Mouse (Mus musculus) stomach, embryonic 15.5 days (tissue): ENCODE results near the gene BC048562. TPM values are rescaled to one million over a fixed set of nuclear protein-coding genes. Genes with fewer than 3 reads are reported as not detected.

Experiments
- ATAC-seq: fragments of 200-750 bp; cut with Nextera tagmentation; 2 replicates; pipeline ENCODE4 v1.8.0; 2017; ENCODE audit warnings: low read depth, moderate number of reproducible peaks, moderate TSS enrichment; ENCODE audit not compliant: insufficient read depth, low FRiP score
- H3K27ac ChIP-seq: fragments of 300-500 bp; sonication (generic); 2 replicates; pipeline ENCODE4 v1.5.1; 2015; ENCODE audit warnings: mild to moderate bottlenecking, inconsistent platforms
- H3K27me3 ChIP-seq: fragments of 300-500 bp; sonication (generic); replicated peaks from 2 replicates; pipeline ENCODE4 v1.6.1; 2015; ENCODE audit warnings: inconsistent platforms
- H3K36me3 ChIP-seq: fragments of 300-500 bp; sonication (generic); 2 replicates; pipeline ENCODE4 v1.6.1; 2015; ENCODE audit warnings: inconsistent platforms
- H3K4me1 ChIP-seq: fragments of 300-500 bp; sonication (generic); 2 replicates; pipeline ENCODE4 v1.6.1; 2015; ENCODE audit warnings: inconsistent platforms
- H3K4me2 ChIP-seq: fragments of 300-500 bp; sonication (generic); 2 replicates; pipeline ENCODE4 v1.6.1; 2015; ENCODE audit warnings: mild to moderate bottlenecking, inconsistent platforms
- H3K4me3 ChIP-seq: fragments of 300-500 bp; sonication (generic); replicated peaks from 2 replicates; pipeline ENCODE4 v1.5.1; 2015; ENCODE audit warnings: inconsistent platforms
- H3K9ac ChIP-seq: fragments of 300-500 bp; sonication (generic); 2 replicates; pipeline ENCODE4 v1.6.1; 2015; ENCODE audit warnings: inconsistent platforms
- H3K9me3 ChIP-seq: fragments of 300-500 bp; sonication (generic); 2 replicates; pipeline ENCODE4 v1.6.1; 2016; ENCODE audit warnings: inconsistent platforms
- WGBS: fragments of 180-500 bp; shearing (Covaris S2); methylation state at CpG from one replicate; pipeline ENCODE4 v1.1.7; 2015; 5-methylcytosine and 5-hydroxymethylcytosine counted together
- polyA plus RNA-seq: library from polyadenylated mRNA; unstranded; fragments of >200 nt; fragmentation: Nextera tagmentation; extraction: Ambion mirVana; gene quantifications from 2 replicates; pipeline ENCODE4 v1.2.1, GENCODE M21; 2015

Gene BC048562
- polyA plus RNA-seq, 1 experiment from 2014 or later = not detected

DNA sequence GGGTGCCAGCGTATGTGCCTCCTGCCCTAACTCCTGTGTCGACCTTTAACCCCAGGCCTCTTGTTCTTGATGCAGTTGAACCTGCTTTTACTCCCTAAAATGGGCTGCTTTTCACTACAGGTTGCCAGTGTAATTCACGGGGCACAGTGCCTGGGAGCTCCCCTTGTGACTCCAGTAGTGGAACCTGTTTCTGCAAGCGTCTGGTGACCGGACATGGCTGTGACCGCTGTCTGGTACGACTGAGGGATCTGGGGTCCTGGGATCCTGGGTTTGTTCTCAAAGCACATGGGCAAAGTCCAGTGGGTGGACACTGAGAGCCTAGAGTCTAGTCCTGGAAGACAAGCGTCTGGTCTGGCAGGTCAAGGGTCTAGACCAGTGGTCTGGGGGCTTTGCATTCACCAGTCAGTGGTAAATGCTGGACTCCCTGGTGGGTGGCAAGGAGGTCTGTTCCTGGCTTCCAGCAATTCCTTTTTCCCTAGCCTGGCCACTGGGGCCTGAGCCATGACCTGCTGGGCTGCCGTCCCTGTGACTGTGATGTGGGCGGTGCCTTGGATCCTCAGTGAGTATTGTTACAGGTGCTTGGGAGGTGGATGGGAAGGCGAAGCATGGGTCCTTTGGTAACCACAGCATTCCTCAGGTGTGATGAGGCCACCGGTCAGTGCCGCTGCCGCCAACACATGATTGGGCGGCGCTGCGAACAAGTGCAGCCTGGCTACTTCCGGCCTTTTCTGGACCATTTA, 46.9 kb downstream of the BC048562 start:
- Histone ChIP-seq H3K9ac (no peak overlapping the region), H3K9me3 (no peaks in the 10 kb centered on the region), H3K36me3 (peaks cover 60% of the 10 kb centered on the region), H3K4me3 (no peak overlapping the region), H3K27ac (no peak overlapping the region), H3K4me1 (peaks cover 21% of the 10 kb centered on the region), H3K27me3 (no peaks in the 10 kb centered on the region), H3K4me2 (no peak overlapping the region)
- WGBS = 93% methylated on average over 18 of the region's 18 CpGs
- no peak for ATAC-seq

DNA sequence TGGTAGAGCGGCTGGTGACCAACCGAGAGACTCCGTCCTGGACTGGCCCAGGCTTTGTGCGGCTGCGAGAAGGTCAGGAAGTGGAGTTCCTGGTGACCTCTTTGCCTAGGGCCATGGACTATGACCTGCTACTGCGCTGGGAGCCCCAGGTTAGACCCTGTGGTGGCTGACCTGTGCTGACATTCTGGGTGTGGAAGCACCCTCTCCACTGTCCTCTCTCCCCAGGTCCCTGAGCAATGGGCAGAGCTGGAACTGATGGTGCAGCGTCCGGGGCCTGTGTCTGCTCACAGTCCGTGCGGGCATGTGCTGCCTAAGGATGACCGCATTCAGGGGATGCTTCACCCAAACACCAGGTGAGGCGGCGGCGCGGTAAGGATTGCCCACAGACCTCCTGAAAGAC, 47.7 kb downstream of the BC048562 start:
- H3K9me3 ChIP-seq = no peaks in the 10 kb centered on the region
- WGBS = 93% methylated on average over 15 of the region's 15 CpGs

DNA sequence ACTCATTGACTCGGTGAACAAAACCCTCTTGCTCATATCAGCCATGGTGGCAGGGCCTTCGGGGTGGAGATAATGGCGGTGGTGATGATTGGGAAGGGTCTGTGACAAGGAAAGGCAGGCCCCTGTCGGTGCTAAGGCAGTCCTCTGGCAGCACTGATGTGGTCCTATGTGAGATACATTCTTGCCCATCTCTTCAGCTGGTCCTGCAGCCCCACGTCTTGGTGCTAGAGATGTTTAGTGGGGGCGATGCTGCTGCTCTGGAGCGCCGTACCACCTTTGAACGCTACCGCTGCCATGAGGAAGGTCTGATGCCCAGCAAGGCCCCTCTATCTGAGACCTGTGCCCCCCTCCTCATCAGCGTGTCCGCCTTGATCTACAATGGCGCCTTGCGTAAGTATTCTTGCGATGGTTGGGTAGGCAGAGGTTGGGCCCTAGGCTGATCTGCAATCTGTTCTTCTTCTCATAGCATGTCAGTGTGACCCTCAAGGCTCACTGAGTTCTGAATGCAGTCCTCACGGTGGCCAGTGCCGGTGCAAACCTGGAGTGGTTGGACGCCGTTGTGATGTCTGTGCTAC, 49.1 kb downstream of the BC048562 start:
- no peaks in the 10 kb centered on the region for H3K9me3 ChIP-seq
- no peaks in the 10 kb centered on the region for H3K27me3 ChIP-seq
- no peak overlapping the region for H3K9ac ChIP-seq
- H3K4me3 ChIP-seq = no peak overlapping the region
- ATAC-seq = no peak
- peaks cover 76% of the 10 kb centered on the region for H3K36me3 ChIP-seq
- H3K4me1 ChIP-seq = peaks cover 14% of the 10 kb centered on the region
- no peak overlapping the region for H3K4me2 ChIP-seq
- H3K27ac ChIP-seq = no peak overlapping the region
- 91% methylated on average over 19 of the region's 19 CpGs for WGBS

More for the DNA sequence above, 47.7 kb downstream of the BC048562 start:
- H3K4me1 ChIP-seq = peaks cover 19% of the 10 kb centered on the region
- peaks cover 66% of the 10 kb centered on the region for H3K36me3 ChIP-seq
- no peak overlapping the region for H3K27ac ChIP-seq
- H3K27me3 ChIP-seq = no peaks in the 10 kb centered on the region
- no peak overlapping the region for H3K4me3 ChIP-seq
- H3K4me2 ChIP-seq = no peak overlapping the region
- no peak overlapping the region for H3K9ac ChIP-seq
- ATAC-seq = no peak

DNA sequence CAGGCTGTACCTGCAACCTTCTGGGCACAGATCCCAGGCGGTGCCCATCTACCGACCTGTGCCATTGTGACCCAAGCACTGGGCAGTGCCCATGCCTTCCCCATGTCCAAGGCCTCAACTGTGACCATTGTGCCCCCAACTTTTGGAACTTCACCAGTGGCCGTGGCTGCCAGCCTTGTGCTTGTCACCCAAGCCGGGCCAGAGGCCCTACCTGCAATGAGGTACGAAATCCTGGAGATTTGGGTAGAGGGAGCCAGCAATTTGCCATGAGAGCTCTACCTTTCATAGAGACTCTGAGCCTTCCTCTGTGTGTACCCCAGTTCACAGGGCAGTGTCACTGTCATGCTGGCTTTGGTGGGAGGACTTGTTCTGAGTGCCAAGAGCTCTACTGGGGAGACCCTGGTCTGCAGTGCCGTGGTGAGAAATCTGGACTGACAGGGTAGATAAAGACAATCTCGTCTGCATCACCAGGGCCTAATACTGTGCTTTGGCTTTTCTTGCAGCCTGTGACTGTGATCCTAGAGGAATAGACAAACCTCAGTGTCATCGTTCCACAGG, 50.8 kb downstream of the BC048562 start:
- H3K27ac ChIP-seq = no peak overlapping the region
- no peak for ATAC-seq
- WGBS = 93% methylated on average over 8 of the region's 8 CpGs
- peaks cover 13% of the 10 kb centered on the region for H3K4me1 ChIP-seq
- H3K9ac ChIP-seq = no peak overlapping the region
- H3K4me2 ChIP-seq = no peak overlapping the region
- peaks cover 67% of the 10 kb centered on the region for H3K36me3 ChIP-seq
- H3K27me3 ChIP-seq = no peaks in the 10 kb centered on the region
- H3K4me3 ChIP-seq = no peak overlapping the region
- no peaks in the 10 kb centered on the region for H3K9me3 ChIP-seq

DNA sequence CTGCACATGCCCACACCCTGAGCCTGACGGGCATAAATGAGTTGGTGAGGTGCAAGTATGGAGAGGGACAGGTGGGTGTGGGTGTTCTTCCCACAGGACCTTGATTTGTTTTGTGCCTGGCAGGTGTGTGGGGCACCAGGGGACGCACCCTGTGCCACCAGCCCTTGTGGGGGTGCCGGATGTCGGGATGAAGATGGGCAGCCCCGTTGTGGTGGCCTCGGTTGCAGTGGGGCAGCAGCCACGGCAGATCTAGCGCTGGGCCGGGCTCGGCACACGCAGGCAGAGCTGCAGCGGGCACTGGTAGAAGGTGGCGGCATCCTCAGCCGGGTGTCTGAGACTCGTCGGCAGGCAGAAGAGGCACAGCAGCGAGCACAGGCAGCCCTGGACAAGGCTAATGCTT, 52.1 kb downstream of the BC048562 start:
- H3K4me2 ChIP-seq = no peak overlapping the region
- H3K4me1 ChIP-seq = peaks cover 19% of the 10 kb centered on the region
- no peak for ATAC-seq
- no peak overlapping the region for H3K27ac ChIP-seq
- no peaks in the 10 kb centered on the region for H3K9me3 ChIP-seq
- peaks cover 67% of the 10 kb centered on the region for H3K36me3 ChIP-seq
- 93% methylated on average over 17 of the region's 17 CpGs for WGBS
- H3K9ac ChIP-seq = no peak overlapping the region
- H3K4me3 ChIP-seq = no peak overlapping the region
- no peaks in the 10 kb centered on the region for H3K27me3 ChIP-seq

DNA sequence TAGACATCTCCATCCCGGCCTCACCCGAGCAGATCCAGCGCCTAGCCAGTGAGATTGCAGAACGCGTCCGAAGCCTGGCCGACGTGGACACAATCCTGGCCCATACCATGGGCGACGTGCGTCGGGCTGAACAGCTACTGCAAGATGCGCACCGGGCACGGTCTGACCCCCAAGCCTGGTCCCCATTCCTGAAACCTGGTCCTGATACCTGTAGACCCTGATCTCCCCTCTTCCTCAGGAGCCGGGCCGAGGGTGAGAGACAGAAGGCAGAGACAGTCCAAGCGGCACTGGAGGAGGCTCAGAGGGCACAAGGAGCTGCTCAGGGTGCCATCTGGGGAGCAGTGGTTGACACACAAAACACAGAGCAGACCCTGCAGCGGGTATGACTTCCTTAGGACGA, 52.9 kb downstream of the BC048562 start:
- ATAC-seq = no peak
- H3K9ac ChIP-seq = no peak overlapping the region
- peak overlapping the region; percentile 93; the same call in 1 of the 2 replicates for H3K27ac ChIP-seq
- no peak overlapping the region for H3K4me2 ChIP-seq
- no peak overlapping the region for H3K4me3 ChIP-seq
- H3K36me3 ChIP-seq = peaks cover 66% of the 10 kb centered on the region
- H3K9me3 ChIP-seq = no peaks in the 10 kb centered on the region
- H3K27me3 ChIP-seq = no peaks in the 10 kb centered on the region
- WGBS = 95% methylated on average over 20 of the region's 20 CpGs
- H3K4me1 ChIP-seq = peaks cover 19% of the 10 kb centered on the region

DNA sequence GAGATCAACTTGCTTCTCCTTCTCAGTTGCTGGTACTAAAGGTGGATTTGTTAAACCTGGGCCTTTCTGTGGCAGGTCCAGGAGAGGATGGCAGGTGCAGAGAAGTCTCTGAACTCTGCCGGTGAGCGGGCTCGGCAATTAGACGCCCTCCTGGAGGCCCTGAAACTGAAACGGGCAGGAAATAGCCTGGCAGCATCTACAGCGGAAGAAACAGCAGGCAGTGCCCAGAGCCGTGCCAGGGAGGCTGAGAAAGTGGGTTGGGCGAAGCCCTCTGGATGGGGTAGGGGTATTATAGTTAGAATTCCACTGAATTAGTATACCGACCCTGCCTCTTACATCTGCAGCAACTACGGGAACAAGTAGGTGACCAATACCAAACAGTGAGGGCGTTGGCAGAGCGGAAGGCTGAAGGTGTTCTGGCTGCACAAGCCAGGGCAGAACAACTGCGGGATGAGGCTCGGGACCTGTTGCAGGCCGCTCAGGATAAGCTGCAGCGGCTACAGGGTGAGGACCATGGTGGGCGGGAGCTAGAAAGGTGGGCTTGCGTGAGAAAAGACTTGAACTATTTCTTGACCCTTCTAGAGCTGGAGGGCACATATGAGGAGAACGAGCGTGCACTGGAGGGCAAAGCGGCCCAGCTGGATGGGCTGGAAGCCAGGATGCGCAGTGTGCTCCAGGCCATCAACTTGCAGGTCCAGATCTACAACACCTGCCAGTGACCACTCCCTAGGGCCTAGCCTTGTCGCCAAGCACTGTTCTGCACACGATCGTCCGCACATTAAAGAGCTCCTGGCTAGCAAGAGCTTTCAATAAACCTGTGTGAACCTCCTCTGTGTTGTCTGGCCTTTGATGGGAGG, 53.6 kb downstream of the BC048562 start:
- Histone ChIP-seq H3K9me3 (no peaks in the 10 kb centered on the region), H3K27ac (peak overlapping the region; percentile 93), H3K4me2 (peak overlapping the region; percentile 85), H3K4me1 (peaks cover 19% of the 10 kb centered on the region), H3K4me3 (peak overlapping the region; percentile 70), H3K27me3 (no peaks in the 10 kb centered on the region), H3K36me3 (peaks cover 71% of the 10 kb centered on the region), H3K9ac (no peak overlapping the region)
- WGBS = 56% methylated on average over 26 of the region's 26 CpGs
- ATAC-seq = no peak

DNA sequence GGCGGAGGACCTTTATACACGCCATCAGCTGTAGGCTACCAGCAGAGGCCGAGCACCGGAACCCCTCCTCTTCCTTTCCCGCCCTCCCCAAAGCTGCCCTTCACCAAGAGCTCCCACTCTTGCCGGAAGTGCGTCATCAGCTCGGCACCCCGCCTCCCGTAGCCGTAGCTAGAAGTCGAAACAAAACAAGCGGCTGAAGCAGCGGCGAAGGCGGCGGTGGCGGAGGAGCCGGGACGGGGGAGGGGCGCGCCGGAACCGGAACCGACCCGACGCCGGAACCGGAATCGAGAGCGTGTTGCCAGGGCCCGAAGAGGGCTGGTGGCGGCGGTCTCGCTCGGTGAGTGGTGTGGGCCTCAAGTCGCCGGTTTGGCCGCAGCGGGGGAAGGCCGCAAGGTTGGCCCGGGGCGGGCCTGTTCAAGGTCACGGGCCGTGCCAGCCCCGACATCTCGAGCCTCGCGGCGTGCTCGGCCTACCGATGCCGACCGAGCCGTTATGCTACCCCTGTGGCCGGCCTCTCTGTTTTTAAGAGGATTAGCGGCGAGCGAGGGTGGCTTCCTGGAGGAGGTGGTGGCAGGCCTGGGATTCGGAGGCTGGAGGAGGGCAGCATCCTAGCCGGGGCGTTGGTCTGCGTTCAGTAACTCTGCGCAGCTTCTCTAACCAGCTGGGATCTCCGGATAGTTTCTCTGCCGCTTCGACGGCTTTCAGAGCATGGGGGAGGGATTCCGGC, 54.4 kb downstream of the BC048562 start, which contains the start of gene Usp19:
TSS of gene Usp19 (plus strand) at position 44 of the 727 bp plus-strand sequence.
- H3K9ac ChIP-seq = peak within 1 kb of the TSS; percentile 76
- under 1% methylated on average over 69 of the region's 69 CpGs for WGBS
- H3K4me3 ChIP-seq = peak within 1 kb of the TSS; percentile 70
- H3K9me3 ChIP-seq = no peaks in the 10 kb centered on the region
- peak within 1 kb of the TSS; percentile 93 for H3K27ac ChIP-seq
- H3K27me3 ChIP-seq = no peaks in the 10 kb centered on the region
- peaks cover 19% of the 10 kb centered on the region for H3K4me1 ChIP-seq
- H3K4me2 ChIP-seq = peak within 1 kb of the TSS; percentile 85
- peak; percentile 94 for ATAC-seq
- peaks cover 70% of the 10 kb centered on the region for H3K36me3 ChIP-seq

DNA sequence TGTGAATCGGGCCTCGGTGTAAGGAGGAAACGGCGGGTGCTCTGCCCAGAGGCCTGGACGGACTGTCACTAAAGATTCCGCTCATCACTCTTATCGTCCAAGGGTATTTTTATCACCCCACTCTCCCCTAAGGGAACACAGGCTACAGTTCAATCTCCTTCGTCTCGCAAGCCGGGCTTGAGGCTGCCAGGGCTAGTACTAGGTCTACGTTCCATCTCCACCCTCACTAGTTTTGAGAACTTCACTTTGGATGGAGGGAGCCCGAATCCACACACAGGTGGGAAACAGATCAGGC, 55.0 kb downstream of the BC048562 start:
- Histone ChIP-seq H3K4me1 (peaks cover 19% of the 10 kb centered on the region), H3K27me3 (no peaks in the 10 kb centered on the region), H3K4me3 (peak overlapping the region; percentile 70), H3K27ac (peak overlapping the region; percentile 93), H3K9me3 (no peaks in the 10 kb centered on the region), H3K9ac (peak overlapping the region; percentile 76), H3K4me2 (peak overlapping the region; percentile 85), H3K36me3 (peaks cover 71% of the 10 kb centered on the region)
- 5% methylated on average over 12 of the region's 12 CpGs for WGBS
- ATAC-seq = no peak

DNA sequence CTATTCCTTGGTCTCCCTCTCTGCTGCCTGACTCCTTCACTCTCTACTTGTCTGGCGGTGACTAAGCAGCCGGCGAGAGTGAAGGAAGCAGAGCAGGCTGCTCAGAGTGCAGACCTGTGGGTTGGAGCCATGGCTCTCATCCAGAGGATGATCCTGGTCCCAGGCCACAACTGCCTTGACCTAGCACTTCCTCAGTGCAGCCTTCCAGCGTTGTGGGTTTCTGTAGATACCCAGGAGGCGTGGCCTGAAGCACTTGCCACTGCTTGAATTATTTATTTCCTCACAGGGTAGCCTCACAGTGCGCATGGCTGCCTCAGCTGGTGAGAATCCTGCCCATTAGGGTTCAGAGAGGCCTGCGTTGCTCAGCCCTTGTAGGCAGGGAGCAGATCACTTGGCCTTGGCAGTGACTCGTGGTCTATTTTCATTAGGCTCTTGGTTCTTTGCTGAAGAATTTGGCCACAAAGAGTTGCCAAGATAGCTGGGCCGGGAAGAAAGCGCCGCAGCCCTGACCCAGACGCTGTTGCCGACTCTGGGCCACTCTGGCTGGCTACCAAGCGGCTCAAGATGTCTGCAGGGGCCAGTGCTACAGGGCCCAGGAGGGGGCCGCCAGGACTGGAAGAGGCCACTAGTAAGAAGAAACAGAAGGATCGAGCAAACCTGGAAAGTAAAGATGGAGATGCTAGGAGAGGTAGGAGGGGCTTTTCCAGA, 55.9 kb downstream of the BC048562 start:
- Histone ChIP-seq H3K9ac (no peak overlapping the region), H3K36me3 (peaks cover 71% of the 10 kb centered on the region), H3K27ac (peak overlapping the region; percentile 22; the same call in 1 of the 2 replicates), H3K4me1 (peaks cover 19% of the 10 kb centered on the region), H3K9me3 (no peaks in the 10 kb centered on the region), H3K27me3 (no peaks in the 10 kb centered on the region), H3K4me3 (peak overlapping the region; percentile 70), H3K4me2 (peak overlapping the region; percentile 85)
- 78% methylated on average over 16 of the region's 16 CpGs for WGBS
- no peak for ATAC-seq

DNA sequence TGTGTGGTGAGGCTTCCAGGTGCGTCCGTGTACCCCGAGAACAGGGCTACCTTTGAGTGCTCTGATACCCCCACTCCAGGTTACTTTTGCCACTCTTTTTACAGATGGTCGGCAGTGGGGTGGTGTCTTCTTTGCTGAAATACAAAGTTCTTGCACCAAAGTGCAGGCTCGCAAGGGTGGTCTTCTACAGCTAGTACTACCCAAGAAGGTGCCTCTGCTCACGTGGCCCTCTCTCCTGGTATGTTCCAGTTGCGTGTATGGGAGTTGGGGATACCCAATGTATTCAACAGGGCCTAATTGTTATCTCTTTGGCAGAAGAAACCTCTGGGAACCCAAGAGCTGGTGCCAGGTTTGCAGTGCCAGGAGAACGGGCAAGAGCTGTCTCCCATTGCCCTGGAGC, 57.0 kb downstream of the BC048562 start:
- no peak for ATAC-seq
- Histone ChIP-seq H3K9me3 (no peaks in the 10 kb centered on the region), H3K4me1 (peaks cover 19% of the 10 kb centered on the region), H3K9ac (no peak overlapping the region), H3K27me3 (no peaks in the 10 kb centered on the region), H3K36me3 (peaks cover 71% of the 10 kb centered on the region), H3K4me3 (no peak overlapping the region), H3K27ac (no peak overlapping the region), H3K4me2 (no peak overlapping the region)
- 94% methylated on average over 8 of the region's 8 CpGs for whole genome bisulfite sequencing
